Mouse (Mus musculus) lung, postnatal 0 days (tissue): ENCODE data around the gene Zfp759.

ENCODE experiments used
- CTCF ChIP-seq: IDR thresholded peaks from 2 replicates; pipeline ENCODE4 v1.5.1; 2016; ENCODE audit warnings: antibody characterized with exemption, mild to moderate bottlenecking
- EP300 ChIP-seq: IDR thresholded peaks from 2 replicates; pipeline ENCODE4 v1.6.1; 2016; ENCODE audit warnings: antibody characterized with exemption, mild to moderate bottlenecking, control low read depth

DNA sequence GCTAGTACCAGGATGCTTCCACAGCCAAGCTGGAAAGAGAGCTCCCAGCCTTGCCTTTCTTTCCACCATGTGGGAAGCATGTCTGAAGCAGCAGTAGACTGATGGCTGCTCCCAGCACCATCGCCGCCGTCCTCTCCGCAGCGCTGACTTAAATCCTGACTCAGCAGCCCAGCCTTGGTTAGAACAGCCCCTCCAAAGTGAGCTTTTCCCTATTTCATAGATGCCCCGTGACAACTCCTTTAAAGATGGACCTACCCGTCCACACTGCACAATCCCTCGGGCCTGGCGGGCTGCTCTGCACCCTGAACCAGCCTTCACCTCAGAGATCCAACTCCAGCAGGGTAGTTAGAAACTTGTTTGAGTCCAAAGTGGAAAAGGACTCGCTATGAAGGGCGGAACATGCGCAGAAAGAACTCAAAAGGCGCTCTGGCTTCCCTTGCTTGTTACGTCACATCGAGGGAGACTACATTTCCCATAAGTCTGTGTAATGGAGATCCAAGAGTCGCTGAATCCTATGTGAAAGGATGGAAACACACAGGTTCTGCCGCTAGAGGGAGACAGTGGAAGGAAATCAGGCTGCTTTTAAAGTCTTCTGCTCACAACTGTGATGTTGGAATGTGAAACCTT lies 13.2 kb upstream of the Zfp759 start, which contains the start of gene Gm28557:
- TF ChIP-seq CTCF (peak; percentile 92), EP300 (peak; percentile 61; the same call in 1 of the 2 replicates)
